Mouse (Mus musculus): ENCODE results near the gene Olfr1049. TPM values are rescaled to one million over a fixed set of nuclear protein-coding genes. Genes with fewer than 3 reads are reported as not detected.
"Not testable (repeated sequence)": the region's sequence is repeated elsewhere in the genome, so short reads cannot be mapped to it uniquely, and the experiment has no call there.

Olfr1049 gene
- polyA plus RNA-seq (2015; fragmentation: Nextera tagmentation; extraction: Ambion mirVana), result not detected in 2 replicates

DNA sequence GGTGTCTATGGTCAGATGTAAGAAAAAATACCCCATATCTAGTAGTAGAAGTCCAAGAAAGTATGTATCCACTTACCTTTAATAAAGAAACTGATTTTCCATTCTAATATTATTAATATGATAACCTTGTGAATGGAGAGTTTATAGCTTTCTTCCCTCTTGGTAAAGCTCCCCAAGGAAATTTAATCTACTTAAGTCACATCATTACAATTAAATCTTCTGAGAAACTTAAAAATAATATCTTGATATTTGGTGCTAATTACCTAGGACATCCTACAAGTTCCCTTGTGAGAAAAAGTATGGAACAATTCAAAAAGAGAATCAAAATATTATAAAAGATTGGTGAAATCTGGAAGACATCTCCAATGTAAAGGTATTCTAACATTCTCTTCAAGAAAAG is at the start of gene Olfr1049:
TSS of gene Olfr1049 (minus strand) at position 101 of the 400 bp plus-strand sequence.
- not testable (repeated sequence) for H3K4me2 ChIP-seq (replicated peaks; ENCODE audit: low read depth); H3K9ac ChIP-seq (ENCODE audit: low read length); DNase-seq (ENCODE audit: low spot score); H3K27me3 ChIP-seq (ENCODE audit: control insufficient read depth, insufficient read depth, low read length); H3K4me3 ChIP-seq (ENCODE audit: low read depth, low read length); H3K9me3 ChIP-seq (ENCODE audit: control insufficient read depth, low read length); H3K27ac ChIP-seq (replicated peaks); H3K4me1 ChIP-seq (replicated peaks; ENCODE audit: control insufficient read depth, insufficient read depth); ATAC-seq (ENCODE audit: low FRiP score, low TSS enrichment); H3K36me3 ChIP-seq (ENCODE audit: control insufficient read depth, insufficient read depth, low read length)

- H3K4me1 ChIP-seq (replicated peaks; ENCODE audit: control insufficient read depth, insufficient read depth), result no peaks in the 10 kb centered on the region
- ATAC-seq (ENCODE audit: low FRiP score, low TSS enrichment), result no peak
- no peak within 1 kb of the TSS for H3K9ac ChIP-seq (ENCODE audit: low read length)
- no peaks in the 10 kb centered on the region for H3K36me3 ChIP-seq (ENCODE audit: control insufficient read depth, insufficient read depth, low read length)
- DNase-seq (ENCODE audit: low spot score), result no peak
- no peak for TF ChIP-seq EP300 (optimal IDR thresholded peaks at IDR 0.05)
- TF ChIP-seq CTCF (IDR thresholded peaks at IDR 0.05; ENCODE audit: low read depth), result no peak
- H3K9me3 ChIP-seq (ENCODE audit: control insufficient read depth, low read length), result no peaks in the 10 kb centered on the region
- no peak within 1 kb of the TSS for H3K4me3 ChIP-seq (ENCODE audit: low read depth, low read length)
- H3K27me3 ChIP-seq (ENCODE audit: control insufficient read depth, insufficient read depth, low read length), result no peaks in the 10 kb centered on the region
- no peak within 1 kb of the TSS for H3K27ac ChIP-seq (replicated peaks)
- H3K4me2 ChIP-seq (replicated peaks; ENCODE audit: low read depth), result no peak within 1 kb of the TSS
Observed at GRCm38 (mm10) chr2:86292155-86292554, 34.0 kb upstream of the Olfr1049 start, which contains the start of gene Olfr1052. TSS of gene Olfr1052 (plus strand) at chr2:86292455.

- not testable (repeated sequence) for H3K9me3 ChIP-seq (ENCODE audit: control insufficient read depth, low read length)
Observed at GRCm38 (mm10) chr2:86278988-86279387, 20.9 kb upstream of the Olfr1049 start, which contains the start of gene Olfr1051. TSS of gene Olfr1051 (minus strand) at chr2:86279088.

DNA sequence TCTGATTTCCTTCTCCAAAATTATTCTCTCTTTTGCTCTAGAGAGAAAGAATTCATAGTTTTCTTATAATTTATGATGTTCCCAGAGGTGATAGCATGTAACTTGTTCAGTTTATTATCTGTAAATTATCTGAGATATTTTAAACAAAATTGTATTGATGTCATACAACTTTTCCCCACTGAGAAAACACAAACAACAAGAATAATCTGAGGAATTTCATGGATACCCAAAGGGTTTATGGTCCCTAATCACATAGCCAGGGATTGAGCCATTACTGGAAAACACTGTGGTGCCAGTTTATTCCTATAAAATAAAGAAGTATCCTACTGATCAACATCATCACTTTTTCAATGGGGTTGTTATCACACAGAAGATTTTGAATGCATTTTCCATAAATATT is 17.9 kb downstream of the Olfr1049 start, which contains the start of gene Olfr1048:
TSS of gene Olfr1048 (minus strand) at position 101 of the 400 bp plus-strand sequence.
- DNase-seq (ENCODE audit: low spot score) (no peak), ATAC-seq (ENCODE audit: low FRiP score, low TSS enrichment) (no peak)
- Histone ChIP-seq H3K4me3 (ENCODE audit: low read depth, low read length) (no peak within 1 kb of the TSS), H3K36me3 (ENCODE audit: control insufficient read depth, insufficient read depth, low read length) (no peaks in the 10 kb centered on the region), H3K4me1 (replicated peaks; ENCODE audit: control insufficient read depth, insufficient read depth) (no peaks in the 10 kb centered on the region), H3K9ac (ENCODE audit: low read length) (no peak within 1 kb of the TSS), H3K9me3 (ENCODE audit: control insufficient read depth, low read length) (no peaks in the 10 kb centered on the region), H3K27me3 (ENCODE audit: control insufficient read depth, insufficient read depth, low read length) (no peaks in the 10 kb centered on the region), H3K27ac (replicated peaks) (no peak within 1 kb of the TSS), H3K4me2 (replicated peaks; ENCODE audit: low read depth) (no peak within 1 kb of the TSS)
- TF ChIP-seq EP300 (optimal IDR thresholded peaks at IDR 0.05) (no peak), CTCF (IDR thresholded peaks at IDR 0.05; ENCODE audit: low read depth) (no peak)

More at GRCm38 (mm10) chr2:86278988-86279387, 20.9 kb upstream of the Olfr1049 start, which contains the start of gene Olfr1051:
- not testable (repeated sequence) for H3K4me2 ChIP-seq (replicated peaks; ENCODE audit: low read depth); H3K4me1 ChIP-seq (replicated peaks; ENCODE audit: control insufficient read depth, insufficient read depth); H3K9ac ChIP-seq (ENCODE audit: low read length); H3K27me3 ChIP-seq (ENCODE audit: control insufficient read depth, insufficient read depth, low read length); H3K36me3 ChIP-seq (ENCODE audit: control insufficient read depth, insufficient read depth, low read length); H3K27ac ChIP-seq (replicated peaks); H3K4me3 ChIP-seq (ENCODE audit: low read depth, low read length); DNase-seq (ENCODE audit: low spot score); ATAC-seq (ENCODE audit: low FRiP score, low TSS enrichment)

DNA sequence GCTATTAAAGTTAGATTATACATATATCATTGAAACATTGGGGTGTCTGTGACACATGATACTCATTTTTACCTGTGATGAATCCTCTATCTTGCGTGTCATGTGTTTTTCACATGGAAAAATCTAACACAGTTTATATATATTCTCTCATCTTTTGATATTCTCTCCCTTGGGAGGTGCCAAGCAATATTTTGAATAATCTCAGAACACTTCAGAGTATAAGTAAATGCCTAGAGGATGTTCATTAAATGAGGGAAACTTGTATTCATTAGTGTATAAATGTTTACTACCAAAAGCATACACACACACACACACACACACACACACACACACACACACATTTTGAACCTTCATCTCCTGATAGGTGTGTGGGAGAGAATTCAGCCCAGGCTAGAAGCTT is 26.8 kb downstream of the Olfr1049 start, which contains the start of gene Olfr1047:
TSS of gene Olfr1047 (minus strand) at position 101 of the 400 bp plus-strand sequence.
- no peak for ATAC-seq (ENCODE audit: low FRiP score, low TSS enrichment)
- TF ChIP-seq CTCF (IDR thresholded peaks at IDR 0.05; ENCODE audit: low read depth), result no peak
- no peak for TF ChIP-seq EP300 (optimal IDR thresholded peaks at IDR 0.05)
- H3K36me3 ChIP-seq (ENCODE audit: control insufficient read depth, insufficient read depth, low read length), result no peaks in the 10 kb centered on the region
- H3K4me2 ChIP-seq (replicated peaks; ENCODE audit: low read depth), result no peak within 1 kb of the TSS
- H3K4me1 ChIP-seq (replicated peaks; ENCODE audit: control insufficient read depth, insufficient read depth), result no peaks in the 10 kb centered on the region
- no peak within 1 kb of the TSS for H3K9ac ChIP-seq (ENCODE audit: low read length)
- WGBS, result 83% methylated on average over 1 of the region's 1 CpGs
- no peaks in the 10 kb centered on the region for H3K9me3 ChIP-seq (ENCODE audit: control insufficient read depth, low read length)
- no peak for DNase-seq (ENCODE audit: low spot score)
- H3K4me3 ChIP-seq (ENCODE audit: low read depth, low read length), result no peak within 1 kb of the TSS
- no peak within 1 kb of the TSS for H3K27ac ChIP-seq (replicated peaks)
- no peaks in the 10 kb centered on the region for H3K27me3 ChIP-seq (ENCODE audit: control insufficient read depth, insufficient read depth, low read length)

DNA sequence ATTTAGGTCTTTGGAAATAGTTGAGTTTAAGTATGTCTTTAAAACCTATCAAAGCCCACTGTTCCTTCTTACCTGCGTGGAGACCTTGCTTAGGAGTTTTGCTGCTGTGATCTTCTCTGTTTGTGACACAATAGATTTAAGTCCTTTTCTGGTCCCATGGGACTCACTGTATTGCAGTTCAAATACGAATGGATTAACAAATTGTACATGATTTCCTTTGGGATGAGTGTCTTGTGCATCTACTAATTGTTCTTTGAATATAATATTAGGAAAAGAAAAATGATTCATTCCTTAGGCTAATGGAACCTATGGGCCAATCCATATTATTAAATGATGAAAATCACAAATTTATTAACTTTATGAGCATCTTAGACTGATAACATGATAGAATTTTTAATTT is 38.9 kb downstream of the Olfr1049 start, which contains the start of gene Olfr1046:
TSS of gene Olfr1046 (minus strand) at position 101 of the 400 bp plus-strand sequence.
- H3K4me1 ChIP-seq (replicated peaks; ENCODE audit: control insufficient read depth, insufficient read depth), result no peaks in the 10 kb centered on the region
- ATAC-seq (ENCODE audit: low FRiP score, low TSS enrichment), result no peak

More for the DNA sequence above, 38.9 kb downstream of the Olfr1049 start, which contains the start of gene Olfr1046:
- no peak for DNase-seq (ENCODE audit: low spot score)
- H3K9ac ChIP-seq (ENCODE audit: low read length), result no peak within 1 kb of the TSS
- 77% methylated on average over 2 of the region's 2 CpGs for WGBS
- no peaks in the 10 kb centered on the region for H3K27me3 ChIP-seq (ENCODE audit: control insufficient read depth, insufficient read depth, low read length)
- H3K4me3 ChIP-seq (ENCODE audit: low read depth, low read length), result no peak within 1 kb of the TSS
- no peak within 1 kb of the TSS for H3K27ac ChIP-seq (replicated peaks)
- H3K9me3 ChIP-seq (ENCODE audit: control insufficient read depth, low read length), result no peaks in the 10 kb centered on the region
- TF ChIP-seq CTCF (IDR thresholded peaks at IDR 0.05; ENCODE audit: low read depth) (no peak), EP300 (optimal IDR thresholded peaks at IDR 0.05) (no peak)
- no peak within 1 kb of the TSS for H3K4me2 ChIP-seq (replicated peaks; ENCODE audit: low read depth)
- H3K36me3 ChIP-seq (ENCODE audit: control insufficient read depth, insufficient read depth, low read length), result no peaks in the 10 kb centered on the region

Other genes with a start within 250 kb of the Olfr1049 start
- gene Olfr1033, start 237.7 kb downstream of the Olfr1049 start, polyA plus RNA-seq (2015; fragmentation: Nextera tagmentation; extraction: Ambion mirVana), result 1.9 and 2.5 TPM in 2 replicates
- 0.01 and 0.02 TPM in 2 replicates for gene Olfr1034, start 212.5 kb downstream of the Olfr1049 start, polyA plus RNA-seq (2015; fragmentation: Nextera tagmentation; extraction: Ambion mirVana)
- not detected in 2 replicates for gene Olfr1036, start 184.3 kb downstream of the Olfr1049 start, polyA plus RNA-seq (2015; fragmentation: Nextera tagmentation; extraction: Ambion mirVana)
- not detected in 2 replicates for gene Olfr1037, start 170.9 kb downstream of the Olfr1049 start, polyA plus RNA-seq (2015; fragmentation: Nextera tagmentation; extraction: Ambion mirVana)
- gene Olfr1039, start 122.4 kb downstream of the Olfr1049 start, polyA plus RNA-seq (2015; fragmentation: Nextera tagmentation; extraction: Ambion mirVana), result not detected in 2 replicates
- not detected in 2 replicates for gene Olfr1040, start 111.6 kb downstream of the Olfr1049 start, polyA plus RNA-seq (2015; fragmentation: Nextera tagmentation; extraction: Ambion mirVana)
- 0.01 TPM in 1 of 2 replicates, not detected in the other for gene Olfr1042, start 96.5 kb downstream of the Olfr1049 start, polyA plus RNA-seq (2015; fragmentation: Nextera tagmentation; extraction: Ambion mirVana)
- not detected in 2 replicates for gene Olfr1043, start 90.8 kb downstream of the Olfr1049 start, polyA plus RNA-seq (2015; fragmentation: Nextera tagmentation; extraction: Ambion mirVana)
- not detected in 2 replicates for gene Olfr1044, start 80.5 kb downstream of the Olfr1049 start, polyA plus RNA-seq (2015; fragmentation: Nextera tagmentation; extraction: Ambion mirVana)
- 0.05 TPM in 1 of 2 replicates, not detected in the other for gene Olfr52, start 72.6 kb downstream of the Olfr1049 start, polyA plus RNA-seq (2015; fragmentation: Nextera tagmentation; extraction: Ambion mirVana)
- not detected in 2 replicates for gene Olfr1045, start 55.3 kb downstream of the Olfr1049 start, polyA plus RNA-seq (2015; fragmentation: Nextera tagmentation; extraction: Ambion mirVana)
- gene Olfr1046, start 39.0 kb downstream of the Olfr1049 start, polyA plus RNA-seq (2015; fragmentation: Nextera tagmentation; extraction: Ambion mirVana), result not detected in 2 replicates
- not detected in 2 replicates for gene Olfr1047, start 26.9 kb downstream of the Olfr1049 start, polyA plus RNA-seq (2015; fragmentation: Nextera tagmentation; extraction: Ambion mirVana)
- not detected in 2 replicates for gene Olfr1048, start 18.0 kb downstream of the Olfr1049 start, polyA plus RNA-seq (2015; fragmentation: Nextera tagmentation; extraction: Ambion mirVana)
- gene Olfr1051, start 20.8 kb upstream of the Olfr1049 start, polyA plus RNA-seq (2015; fragmentation: Nextera tagmentation; extraction: Ambion mirVana), result not detected in 2 replicates
- gene Olfr1052, start 34.1 kb upstream of the Olfr1049 start, polyA plus RNA-seq (2015; fragmentation: Nextera tagmentation; extraction: Ambion mirVana), result not detected in 2 replicates
- not detected in 2 replicates for gene Olfr1053, start 57.0 kb upstream of the Olfr1049 start, polyA plus RNA-seq (2015; fragmentation: Nextera tagmentation; extraction: Ambion mirVana)
- not detected in 2 replicates for gene Olfr1054, start 77.1 kb upstream of the Olfr1049 start, polyA plus RNA-seq (2015; fragmentation: Nextera tagmentation; extraction: Ambion mirVana)
- not detected in 2 replicates for gene Olfr1055, start 92.0 kb upstream of the Olfr1049 start, polyA plus RNA-seq (2015; fragmentation: Nextera tagmentation; extraction: Ambion mirVana)
- not detected in 2 replicates for gene Olfr1056, start 104.1 kb upstream of the Olfr1049 start, polyA plus RNA-seq (2015; fragmentation: Nextera tagmentation; extraction: Ambion mirVana)
- gene Olfr1057, start 120.1 kb upstream of the Olfr1049 start, polyA plus RNA-seq (2015; fragmentation: Nextera tagmentation; extraction: Ambion mirVana), result not detected in 2 replicates
- not detected in 2 replicates for gene Olfr1058, start 130.2 kb upstream of the Olfr1049 start, polyA plus RNA-seq (2015; fragmentation: Nextera tagmentation; extraction: Ambion mirVana)
- gene Olfr1061, start 155.7 kb upstream of the Olfr1049 start, polyA plus RNA-seq (2015; fragmentation: Nextera tagmentation; extraction: Ambion mirVana), result not detected in 2 replicates
- not detected in 2 replicates for gene Olfr1062, start 168.4 kb upstream of the Olfr1049 start, polyA plus RNA-seq (2015; fragmentation: Nextera tagmentation; extraction: Ambion mirVana)
- gene Olfr1065, start 192.3 kb upstream of the Olfr1049 start, polyA plus RNA-seq (2015; fragmentation: Nextera tagmentation; extraction: Ambion mirVana), result not detected in 2 replicates
- not detected in 2 replicates for gene Olfr1066, start 197.9 kb upstream of the Olfr1049 start, polyA plus RNA-seq (2015; fragmentation: Nextera tagmentation; extraction: Ambion mirVana)
- not detected in 2 replicates for gene Olfr228, start 229.1 kb upstream of the Olfr1049 start, polyA plus RNA-seq (2015; fragmentation: Nextera tagmentation; extraction: Ambion mirVana)

Data from stomach, postnatal 0 days (tissue).